ENCODE assay signal across 27 mouse cellular contexts in the genomic region with DNA sequence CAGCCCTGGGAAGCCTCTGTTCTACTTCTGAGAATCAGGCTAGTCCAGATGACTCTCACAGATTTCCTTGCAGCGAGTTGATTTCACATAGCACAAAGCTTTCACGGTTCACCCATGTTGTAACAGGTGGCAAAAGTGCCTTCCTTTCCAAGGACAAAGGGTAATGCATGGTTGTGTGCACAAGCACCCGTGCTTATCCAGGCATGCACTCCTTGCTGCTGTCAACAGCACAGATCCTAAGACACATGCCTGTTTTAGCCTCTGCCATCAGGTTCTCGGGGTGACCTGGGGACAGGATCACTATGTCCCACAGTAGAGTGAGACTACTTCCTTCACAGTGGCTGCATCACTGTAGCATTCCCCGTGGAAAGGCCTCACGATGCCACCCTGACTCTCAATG.
DNase-seq lines count a peak whose midpoint lies in the region; ATAC-seq and TF ChIP-seq lines count a peak whose summit lies in the region.
"Had no signal": no experiment of that assay in that cellular context is flagged by ENCODE, and none has a peak within 500 bp of the region (broad histone marks: within the 10 kb centered on the region; RNA-seq: fewer than 3 reads in every experiment).

No protein-coding gene starts in this region.

- no peaks in the 10 kb centered on the region for H3K27me3 ChIP-seq in heart, embryonic 11.5 days (ENCODE audit: control insufficient read depth, insufficient read depth, low read length)
- no peaks in the 10 kb centered on the region for H3K27me3 ChIP-seq in kidney, adult 2 months (replicated peaks; ENCODE audit: control insufficient read depth, insufficient read depth, low read length)
- H3K27me3 ChIP-seq in kidney, embryonic 14.5 days (ENCODE audit: control insufficient read depth, insufficient read depth, low read length) = no peaks in the 10 kb centered on the region
- H3K27me3 ChIP-seq: CH12.LX; forebrain, embryonic 13.5 days; heart, embryonic 15.5 days; limb, embryonic 15.5 days; liver, embryonic 13.5 days; neural tube, embryonic 15.5 days had no signal

- TF ChIP-seq POLR2A in kidney, adult 2 months (IDR thresholded peaks at IDR 0.05; ENCODE audit: low read depth, low read length) = no peak

- H3K4me1 ChIP-seq in heart, embryonic 11.5 days (ENCODE audit: control insufficient read depth, insufficient read depth, low read length) = peaks cover 12% of the 10 kb centered on the region
- peaks cover 28% of the 10 kb centered on the region for H3K4me1 ChIP-seq in kidney, adult 2 months (ENCODE audit: control insufficient read depth, insufficient read depth, low read length)
- H3K4me1 ChIP-seq in kidney, embryonic 14.5 days (ENCODE audit: control insufficient read depth, insufficient read depth, low read length) = peaks cover 25% of the 10 kb centered on the region

- H3K4me2 ChIP-seq in heart, embryonic 11.5 days = no peak overlapping the region
- H3K4me2 ChIP-seq in kidney, embryonic 14.5 days (replicated peaks; ENCODE audit: low read depth, low read length) = no peak overlapping the region
- H3K4me2 ChIP-seq: forebrain, embryonic 13.5 days; heart, embryonic 15.5 days; hindbrain, embryonic 14.5 days; limb, embryonic 15.5 days; liver, embryonic 13.5 days; neural tube, embryonic 15.5 days had no signal

- H3K36me3 ChIP-seq in heart, embryonic 11.5 days (ENCODE audit: control insufficient read depth, insufficient read depth, low read length) = no peaks in the 10 kb centered on the region
- H3K36me3 ChIP-seq in kidney, adult 2 months (ENCODE audit: control insufficient read depth, insufficient read depth, low read length) = no peaks in the 10 kb centered on the region
- peaks cover 7% of the 10 kb centered on the region; the same call in 1 of the 2 replicates for H3K36me3 ChIP-seq in kidney, embryonic 14.5 days (ENCODE audit: control insufficient read depth, insufficient read depth, low read length)

- WGBS in heart, embryonic 11.5 days (ENCODE audit: insufficient replicate concordance) = 76% methylated on average over 6 of the region's 6 CpGs
- 27% methylated on average over 6 of the region's 6 CpGs for WGBS in kidney, adult 2 months
- 45% methylated on average over 6 of the region's 6 CpGs for WGBS in kidney, embryonic 14.5 days

- no peaks in the 10 kb centered on the region for H3K9me3 ChIP-seq in heart, embryonic 11.5 days (replicated peaks; ENCODE audit: control insufficient read depth, low read length)
- no peaks in the 10 kb centered on the region for H3K9me3 ChIP-seq in kidney, embryonic 14.5 days (ENCODE audit: control insufficient read depth, low read length)
- H3K9me3 ChIP-seq: forebrain, embryonic 13.5 days; heart, embryonic 15.5 days; limb, embryonic 10.5 days; limb, embryonic 15.5 days; liver, embryonic 13.5 days; neural tube, embryonic 15.5 days had no signal

- TF ChIP-seq CTCF in kidney, adult 2 months (conservative IDR thresholded peaks at IDR 0.05; ENCODE audit: insufficient read depth, insufficient read length, low read depth, low read length) = no peak

- no peak overlapping the region for H3K27ac ChIP-seq in heart, embryonic 11.5 days (ENCODE audit: low read depth, low read length)
- no peak overlapping the region for H3K27ac ChIP-seq in kidney, adult 2 months (ENCODE audit: insufficient read depth, low read depth, low read length)
- peak overlapping the region; percentile 5; the same call in 1 of the 2 replicates for H3K27ac ChIP-seq in kidney, embryonic 14.5 days (ENCODE audit: low read depth, low read length)
- H3K27ac ChIP-seq: forebrain, embryonic 13.5 days; heart, embryonic 15.5 days; hindbrain, embryonic 14.5 days; limb, embryonic 10.5 days; limb, embryonic 15.5 days; liver, embryonic 13.5 days; neural tube, embryonic 15.5 days had no signal

- DNase-seq in heart, adult 11 months = peak; percentile 94
- peak; percentile 76 for DNase-seq in kidney, adult 2 months
- no peak for DNase-seq in kidney, adult 18-20 months
- peak; percentile 44 to 76 for DNase-seq in kidney, postnatal 25 days
- DNase-seq in layer of hippocampus, postnatal 25 days (ENCODE audit: extremely low spot score in 1 of 2, low spot score in 1 of 2) = no peak
- no peak for DNase-seq in lung, postnatal 4 days
- DNase-seq: adrenal gland, postnatal 10 days; cerebellum, adult 8-10 months; cerebellum, postnatal 25 days; gastrocnemius, postnatal 25 days; liver, embryonic 13.5 days; lung, adult 18-20 months; midbrain, embryonic 14.5 days; right cerebral cortex, postnatal 25 days; thymus, adult 2 months; thymus, postnatal 36 days had no signal

- no peak overlapping the region for H3K4me3 ChIP-seq in heart, embryonic 11.5 days (ENCODE audit: low read depth, low read length)
- no peak overlapping the region for H3K4me3 ChIP-seq in kidney, adult 2 months (ENCODE audit: insufficient read depth, low read depth, low read length)
- H3K4me3 ChIP-seq in kidney, embryonic 14.5 days (ENCODE audit: low read length) = no peak overlapping the region
- H3K4me3 ChIP-seq: forebrain, embryonic 13.5 days; heart, embryonic 15.5 days; limb, embryonic 10.5 days; limb, embryonic 15.5 days; liver, embryonic 13.5 days; neural tube, embryonic 15.5 days had no signal

- no peak overlapping the region for H3K9ac ChIP-seq in heart, embryonic 11.5 days (ENCODE audit: low read depth, low read length)
- H3K9ac ChIP-seq in kidney, embryonic 14.5 days (ENCODE audit: low read depth, low read length) = no peak overlapping the region
- H3K9ac ChIP-seq: forebrain, embryonic 13.5 days; heart, embryonic 15.5 days; hindbrain, embryonic 14.5 days; limb, embryonic 15.5 days; liver, embryonic 13.5 days; neural tube, embryonic 15.5 days had no signal

- no peak for ATAC-seq in heart, embryonic 11.5 days (replicated peaks; ENCODE audit: insufficient number of reproducible peaks, low FRiP score, low TSS enrichment)
- ATAC-seq in kidney, embryonic 14.5 days (ENCODE audit: low FRiP score, low TSS enrichment) = peak; percentile 55; the same call in 1 of the 2 replicates
- ATAC-seq: forebrain, embryonic 13.5 days; intestine, postnatal 0 days; lung, postnatal 0 days had no signal

Comparison
In these comparisons a context has a peak if more than half of its experiments do, and no peak if none do; other contexts are left out.
1. DNase-seq: peak in heart, adult 11 months (single experiment), kidney, adult 2 months (single experiment) and kidney, postnatal 25 days (2 of 2); none in kidney, adult 18-20 months (single experiment), layer of hippocampus, postnatal 25 days (0 of 2) and lung, postnatal 4 days (0 of 2).